Mouse (Mus musculus) MN1 (cell line): ENCODE measurements around the gene Eif1b.

Experiments used
- DNase-seq: peaks from one replicate; pipeline ENCODE4 v3.0.0-alpha.2; 2016; ENCODE audit warnings: low spot score

Eif1b gene

GRCm38 (mm10) chr9:120492010-120492399, at the start of gene Eif1b:
Gene Eif1b (plus strand): TSS chr9:120492232.
- peak; percentile 12 for DNase-seq

GRCm38 (mm10) chr9:120444642-120445041, 47.4 kb upstream of the Eif1b start:
- no peak for DNase-seq

GRCm38 (mm10) chr9:120449696-120450329, 42.2 kb upstream of the Eif1b start:
- DNase-seq = no peak

GRCm38 (mm10) chr9:120455768-120456655, 36.0 kb upstream of the Eif1b start:
- DNase-seq = peak; percentile 66

GRCm38 (mm10) chr9:120470431-120470830, 21.6 kb upstream of the Eif1b start:
- DNase-seq = no peak

GRCm38 (mm10) chr9:120481644-120482043, 10.4 kb upstream of the Eif1b start:
- no peak for DNase-seq

- DNase-seq = no peak
Observed at GRCm38 (mm10) chr9:120482382-120482781, 9.7 kb upstream of the Eif1b start.

GRCm38 (mm10) chr9:120483101-120483500, 8.9 kb upstream of the Eif1b start:
- DNase-seq = no peak

GRCm38 (mm10) chr9:120487076-120487475, 5.0 kb upstream of the Eif1b start:
- no peak for DNase-seq

GRCm38 (mm10) chr9:120491509-120491908, 523 bp upstream of the Eif1b start:
- DNase-seq = no peak

GRCm38 (mm10) chr9:120492400-120493351, 644 bp downstream of the Eif1b start:
- peak; percentile 79 for DNase-seq

GRCm38 (mm10) chr9:120493781-120494180, 1.7 kb downstream of the Eif1b start:
- no peak for DNase-seq

- DNase-seq = peak; percentile 75
Observed at GRCm38 (mm10) chr9:120496691-120497090, 4.7 kb downstream of the Eif1b start.

- no peak for DNase-seq
Observed at GRCm38 (mm10) chr9:120497983-120498382, 6.0 kb downstream of the Eif1b start.

- DNase-seq = peak; percentile 57
Observed at GRCm38 (mm10) chr9:120501191-120501902, 9.3 kb downstream of the Eif1b start.

GRCm38 (mm10) chr9:120502013-120502412, 10.0 kb downstream of the Eif1b start:
- peak; percentile 89 for DNase-seq

GRCm38 (mm10) chr9:120504423-120504822, 12.4 kb downstream of the Eif1b start:
- no peak for DNase-seq

- no peak for DNase-seq
Observed at GRCm38 (mm10) chr9:120511781-120512180, 19.7 kb downstream of the Eif1b start.

GRCm38 (mm10) chr9:120516720-120517119, 24.7 kb downstream of the Eif1b start:
- DNase-seq = no peak

GRCm38 (mm10) chr9:120518946-120519345, 26.9 kb downstream of the Eif1b start:
- DNase-seq = no peak

GRCm38 (mm10) chr9:120519469-120520125, 27.6 kb downstream of the Eif1b start:
- DNase-seq = peak; percentile 90
